Mouse (Mus musculus) adrenal gland, postnatal 36 days (tissue): ENCODE data around the gene Nop2. TPM values are rescaled to one million over a fixed set of nuclear protein-coding genes. Genes with fewer than 3 reads are reported as not detected.

Experiments
- DNase-seq, 2 experiments: peaks; one replicate each; pipeline ENCODE4 v3.0.0; 2021; ENCODE audit warnings: mixed read lengths in 1 of 2
- microRNA-seq: library from miRNA; unstranded; fragments of <30 nt; microRNA quantifications from one replicate; pipeline ENCODE4 v1.2.0, GENCODE M21; 2021
- total RNA-seq, 2 experiments: library from RNA; stranded (reverse); gene quantifications; 2 replicates each; pipeline ENCODE4 v1.2.3; 2021

Gene Nop2
- total RNA-seq, 2 experiments from 2014 or later, result 39.5 to 64.3 TPM

DNA sequence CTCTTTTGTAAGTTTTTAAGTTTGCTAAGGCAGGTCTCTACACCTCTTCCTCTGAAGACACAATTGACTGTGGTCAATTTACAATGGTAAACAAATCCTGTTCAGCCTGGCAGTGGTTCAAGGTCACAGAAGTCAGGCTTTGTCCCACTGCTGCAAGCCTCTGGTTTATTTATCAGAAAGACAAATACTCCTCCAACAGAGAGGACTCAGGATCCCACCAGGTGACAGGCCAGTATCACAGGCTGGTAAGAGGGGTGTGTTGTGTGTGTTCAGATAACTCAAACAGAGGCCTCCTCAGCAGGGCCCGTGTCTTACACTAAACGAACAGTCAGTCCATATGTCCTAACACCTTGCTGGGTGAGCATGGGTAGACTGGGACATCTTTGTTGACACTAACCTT is 40.8 kb downstream of the Nop2 start:
- DNase-seq, result peak; percentile 25 to 54

DNA sequence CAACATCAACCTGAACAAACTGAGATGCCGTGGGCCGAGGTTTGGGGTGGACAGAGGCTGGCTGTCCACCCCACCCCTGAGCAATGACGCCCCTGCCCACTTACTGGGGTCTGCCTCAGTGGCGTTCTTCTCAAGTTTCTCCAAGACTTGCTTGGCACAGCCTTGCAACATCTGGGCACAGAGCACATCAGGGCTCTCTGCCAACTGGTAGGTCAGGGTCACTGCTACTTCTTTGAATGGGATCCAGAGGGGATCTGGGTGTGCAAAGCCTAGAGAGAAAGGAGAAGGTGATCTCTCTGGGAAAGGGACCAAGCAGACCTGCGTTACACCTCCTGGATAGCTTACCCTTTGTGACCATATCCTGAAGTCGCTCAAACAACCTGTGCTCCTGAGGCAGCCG is 41.5 kb downstream of the Nop2 start:
- peak; percentile 78 to 84 for DNase-seq

DNA sequence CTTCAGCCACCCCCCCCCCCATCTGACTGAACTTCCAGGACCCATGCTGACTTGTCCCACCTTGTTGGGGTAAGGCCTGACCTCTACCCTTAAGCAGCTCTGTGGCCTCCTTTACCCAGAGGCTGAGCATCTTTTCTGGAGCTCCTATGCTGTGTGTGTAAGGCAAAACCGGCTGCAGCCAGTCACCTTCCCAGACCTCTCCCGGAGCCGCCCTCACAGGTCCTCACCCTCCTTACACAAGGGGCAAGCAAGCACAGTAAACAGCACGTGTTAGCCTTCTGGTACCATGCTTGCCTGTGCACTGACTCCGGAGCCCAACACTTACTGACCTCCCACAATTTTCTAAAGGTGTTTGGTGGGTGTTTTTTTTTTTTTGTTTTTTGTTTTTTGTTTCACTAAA is 43.8 kb downstream of the Nop2 start:
- DNase-seq, result no peak

DNA sequence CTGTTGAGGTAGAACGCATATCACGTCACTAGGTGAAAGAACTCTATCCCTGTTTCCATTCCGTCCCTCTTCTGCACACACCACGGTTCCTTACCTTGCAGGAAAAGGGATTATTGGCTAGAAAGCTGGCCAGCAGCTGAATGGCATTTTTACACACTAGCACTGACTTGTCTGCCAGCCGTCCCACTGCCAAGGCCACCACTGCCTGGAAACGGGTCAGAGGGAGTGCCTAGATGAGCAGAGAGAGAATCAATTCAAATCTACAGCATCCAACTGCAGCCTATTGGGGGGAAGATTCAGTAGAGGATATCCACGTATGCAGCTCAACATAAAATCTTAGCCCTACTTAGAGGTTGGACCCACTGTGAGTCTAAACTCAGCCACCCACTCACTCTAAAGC is 47.9 kb downstream of the Nop2 start:
- peak; percentile 71 to 78 for DNase-seq

DNA sequence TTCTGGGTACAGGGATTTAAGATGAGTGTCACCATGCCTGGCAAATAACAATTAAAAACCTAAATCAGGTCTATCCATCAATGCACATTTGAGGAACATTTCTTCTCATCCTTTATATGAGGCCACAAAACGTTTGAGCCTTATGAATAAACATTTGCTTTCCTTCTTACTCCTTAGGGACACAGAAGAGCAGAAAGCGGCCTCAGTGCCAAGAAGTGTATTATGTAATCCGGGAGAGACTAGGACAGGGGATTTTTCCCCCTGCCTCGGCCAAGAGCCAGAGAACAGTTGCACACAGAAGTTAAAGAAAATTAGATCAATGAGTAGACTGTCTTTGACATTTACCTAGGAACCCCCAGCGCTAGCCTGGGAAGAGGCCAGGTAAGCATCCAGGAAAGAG is 50.4 kb downstream of the Nop2 start:
- no peak for DNase-seq

DNA sequence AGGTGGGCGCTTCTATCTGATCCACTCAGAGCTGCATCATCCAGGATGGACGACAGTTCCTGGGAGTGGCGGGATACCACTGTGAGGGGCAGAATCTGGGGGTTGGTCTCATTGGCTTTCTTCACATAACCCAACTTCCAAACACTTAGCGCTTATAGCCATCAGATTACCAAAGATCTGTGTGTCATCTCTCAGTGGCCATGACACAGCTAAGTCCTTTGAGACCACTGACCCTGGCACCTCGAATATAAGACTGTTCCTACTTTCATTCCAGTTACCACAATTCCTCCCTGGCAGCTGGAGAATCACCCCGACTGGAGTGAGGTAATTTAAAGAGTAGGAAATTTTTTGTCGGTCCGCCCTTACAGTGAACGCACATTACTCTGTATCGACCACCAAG is 54.5 kb downstream of the Nop2 start:
- no peak for DNase-seq

DNA sequence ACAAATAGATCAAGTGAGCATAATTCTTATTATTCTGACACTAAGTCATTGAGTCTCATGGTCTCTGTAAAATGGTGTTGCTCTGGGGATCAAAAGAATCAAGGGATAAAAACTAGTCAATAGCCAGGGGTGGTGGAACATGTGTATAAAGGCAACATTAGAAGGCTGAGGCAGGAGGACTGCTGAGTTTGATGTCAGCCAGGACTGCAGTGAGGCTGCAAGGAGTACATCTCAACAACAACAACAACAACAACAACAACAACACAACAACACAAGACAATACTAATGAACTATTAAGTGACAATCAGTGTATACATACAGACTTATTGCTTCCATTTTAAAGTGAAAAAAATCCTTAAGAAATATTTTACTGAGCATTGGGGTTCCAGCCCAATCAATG is 59.1 kb downstream of the Nop2 start:
- DNase-seq, result no peak

DNA sequence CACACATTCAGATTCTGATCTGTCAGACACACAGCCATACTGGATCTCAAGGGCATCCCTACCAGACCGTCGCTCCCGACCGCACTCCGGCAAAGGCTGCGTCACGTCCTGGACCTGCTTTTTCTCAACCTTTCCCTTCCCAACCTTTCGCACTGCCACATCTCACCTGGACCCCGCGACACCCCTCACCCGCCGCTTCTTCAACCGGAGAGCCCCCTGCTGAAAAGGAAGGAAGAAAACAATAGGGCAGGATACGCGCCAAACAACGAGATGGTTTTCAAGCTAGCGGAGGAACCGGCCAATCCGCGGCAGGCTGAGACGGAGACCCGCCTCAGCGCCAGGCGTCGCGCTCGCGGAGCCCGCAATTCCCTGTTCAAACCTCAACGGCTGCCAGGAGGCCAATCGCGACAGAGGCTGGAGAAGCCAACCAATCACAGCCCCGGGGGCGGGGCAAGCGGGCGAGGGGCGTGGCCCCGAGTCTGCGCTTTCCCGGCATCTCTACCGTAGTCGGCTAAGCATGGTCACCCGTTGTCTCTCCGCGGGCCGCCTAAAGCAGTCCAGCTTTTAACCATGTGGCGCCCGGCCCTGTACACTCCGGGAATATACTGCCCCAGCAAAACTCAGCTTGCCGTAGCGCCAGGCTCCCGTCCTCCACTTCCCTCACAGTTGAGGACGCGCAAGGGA is 59.8 kb downstream of the Nop2 start, which contains the start of the genes Ncapd2 and Mrpl51:
Ncapd2 (minus strand) TSS at position 370 of the 684 bp plus-strand sequence.
Mrpl51 (plus strand) TSS at position 470 of the 684 bp plus-strand sequence.
- DNase-seq, result peak; percentile 97 to 99

DNA sequence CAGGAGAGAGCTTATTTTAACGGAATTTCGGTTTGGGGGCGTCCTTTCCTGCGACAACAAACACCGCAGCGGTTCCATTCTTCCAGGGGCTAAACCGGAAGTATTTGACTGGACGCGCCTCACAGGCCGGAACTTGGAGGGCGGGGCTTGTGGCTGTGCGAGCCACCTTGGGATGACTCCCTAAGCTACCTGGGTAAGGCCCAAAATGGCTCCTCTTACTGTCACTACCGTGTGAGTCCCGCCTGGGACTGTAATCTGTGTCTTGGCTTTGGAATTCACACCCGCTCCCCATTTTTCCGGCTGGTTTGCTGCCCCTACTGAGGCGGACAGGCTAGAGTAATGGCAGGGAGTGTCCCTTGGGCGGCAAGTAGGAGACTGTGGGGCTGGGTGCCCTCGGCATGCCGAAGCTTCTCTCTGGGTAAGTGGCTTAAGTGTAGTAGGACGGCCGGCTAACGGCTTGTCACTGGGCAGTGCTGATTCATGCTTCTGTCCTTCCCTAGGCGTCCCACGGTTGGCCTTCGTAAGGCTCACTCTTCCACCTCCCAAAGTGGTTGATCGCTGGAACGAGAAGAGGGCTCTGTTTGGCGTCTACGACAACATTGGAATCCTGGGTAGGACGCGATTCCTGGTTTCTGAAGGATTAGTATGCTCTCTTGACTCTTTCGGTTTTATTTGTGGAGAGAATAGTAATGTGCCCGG is 60.5 kb downstream of the Nop2 start:
- DNase-seq, result peak; percentile 93 to 96

DNA sequence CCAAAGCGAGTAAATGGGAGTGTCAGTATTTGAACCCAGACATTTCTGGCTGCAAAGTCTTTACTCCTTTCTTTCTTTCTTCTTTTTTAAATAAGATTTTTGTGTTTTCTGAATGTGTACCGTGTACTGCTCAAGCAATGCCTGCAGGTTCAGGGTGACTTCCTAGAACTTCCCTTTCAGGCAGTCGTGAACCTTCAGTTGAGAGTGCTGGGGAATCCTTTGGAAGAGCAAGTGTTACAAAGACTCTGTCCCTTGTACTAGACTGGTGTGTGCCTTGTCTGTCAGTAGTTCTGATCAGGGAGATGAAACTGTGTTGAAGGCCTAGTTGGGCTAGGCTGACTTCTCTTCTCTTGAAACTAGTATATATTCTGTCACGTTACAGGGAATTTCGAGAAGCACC is 61.1 kb downstream of the Nop2 start:
- DNase-seq, result no peak

DNA sequence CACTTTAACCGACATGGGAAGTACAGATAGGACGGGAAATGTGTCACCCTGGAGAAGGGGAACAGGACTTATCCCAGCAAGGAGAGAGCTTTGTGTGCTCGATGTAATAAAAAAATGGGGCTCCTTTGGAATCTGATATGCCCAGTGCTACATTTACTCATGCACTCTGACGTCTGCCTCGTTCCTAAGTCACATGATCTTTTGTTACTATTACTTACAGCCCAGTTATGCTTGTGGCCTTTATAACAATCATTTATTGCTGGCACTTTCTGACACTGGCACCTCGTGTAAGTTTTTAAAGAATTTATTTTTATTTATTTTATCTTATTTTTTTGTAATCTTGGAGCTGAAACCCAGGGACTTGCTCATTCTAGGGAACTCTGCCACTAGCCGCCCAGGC is 61.7 kb downstream of the Nop2 start:
- no peak for DNase-seq

Small RNAs within 50 kb of the gene (microRNA-seq; reads per million reads assigned to microRNA genes)
- gene Mir7045, result not detected

Other genes starting within 250 kb of the Nop2 start
- gene Cd4, start 243.7 kb upstream of the Nop2 start, total RNA-seq, result under 1 TPM; 0.30 to 0.50 TPM
- gene Lag3, start 220.2 kb upstream of the Nop2 start, total RNA-seq, result 1 to 10 TPM; 1.0 to 1.3 TPM
- 100 to 1,000 TPM; 753 to 830 TPM for gene Ptms, start 211.8 kb upstream of the Nop2 start, total RNA-seq
- 100 to 1,000 TPM; 284 to 296 TPM for gene Mlf2, start 200.5 kb upstream of the Nop2 start, total RNA-seq
- 100 to 1,000 TPM; 121 to 176 TPM for gene Cops7a, start 166.4 kb upstream of the Nop2 start, total RNA-seq
- gene Pianp, start 135.2 kb upstream of the Nop2 start, total RNA-seq, result 1 to 10 TPM; 2.1 to 3.4 TPM
- 10 to 100 TPM; 41.3 to 53.8 TPM for gene Zfp384, start 122.8 kb upstream of the Nop2 start, total RNA-seq
- 10 to 100 TPM; 54.4 to 79.5 TPM for gene Ing4, start 92.1 kb upstream of the Nop2 start, total RNA-seq
- 1 to 10 TPM; 6.9 to 7.1 TPM for gene Acrbp, start 82.2 kb upstream of the Nop2 start, total RNA-seq
- gene Lpar5, start 64.0 kb upstream of the Nop2 start, total RNA-seq, result under 1 TPM; 0.40 to 0.60 TPM
- 100 to 1,000 TPM; 166 to 201 TPM for gene Chd4, start 35.9 kb upstream of the Nop2 start, total RNA-seq
- gene Iffo1, start 13.3 kb downstream of the Nop2 start, total RNA-seq, result 10 to 100 TPM; 18.4 to 21.8 TPM
- gene Gapdh, start 34.6 kb downstream of the Nop2 start, total RNA-seq, result 1,000 to 10,000 TPM; 2,066 to 3,178 TPM
- 10 to 100 TPM; 18.5 to 25.6 TPM for gene Ncapd2, start 59.8 kb downstream of the Nop2 start, total RNA-seq
- gene Mrpl51, start 59.9 kb downstream of the Nop2 start, total RNA-seq, result 100 to 1,000 TPM; 176 to 205 TPM
- gene Vamp1, start 83.6 kb downstream of the Nop2 start, total RNA-seq, result 10 to 100 TPM; 34.4 to 40.2 TPM
- gene Tapbpl, start 100.0 kb downstream of the Nop2 start, total RNA-seq, result 10 to 100 TPM in 1 of 2 experiments, 1 to 10 TPM in 1; 9.3 to 11.5 TPM
- under 1 TPM; 0.40 to 0.63 TPM for gene Cd27, start 105.1 kb downstream of the Nop2 start, total RNA-seq
- gene Tuba3a, start 154.1 kb downstream of the Nop2 start, total RNA-seq, result not detected
- 10 to 100 TPM; 76.7 to 87.4 TPM for gene Ltbr, start 182.0 kb downstream of the Nop2 start, total RNA-seq
- gene Scnn1a, start 188.8 kb downstream of the Nop2 start, total RNA-seq, result 1 to 10 TPM; 1.1 to 1.5 TPM
- gene Tnfrsf1a, start 217.5 kb downstream of the Nop2 start, total RNA-seq, result 100 to 1,000 TPM; 242 to 262 TPM
- gene Plekhg6, start 248.9 kb downstream of the Nop2 start, total RNA-seq, result under 1 TPM in 1 of 2 experiments, not detected in 1; 0.36 TPM